Mouse (Mus musculus) heart, postnatal 25 days (tissue): ENCODE data around the gene Atxn7. TPM values are rescaled to one million over a fixed set of nuclear protein-coding genes. Genes with fewer than 3 reads are reported as not detected.

Experiments
- DNase-seq: peaks from one replicate; pipeline ENCODE4 v3.0.0; 2022; ENCODE audit warnings: low spot score
- intact Hi-C: fragments of 180-260 bp; cut with DNase I; formaldehyde crosslinking; loops from one replicate; pipeline ENCODE4 v1.15.1; 2025
- total RNA-seq, 2 experiments: library from RNA; stranded (reverse); gene quantifications; 2 replicates each; pipeline ENCODE4 v1.2.3; 2021

Gene Atxn7
- total RNA-seq, 2 experiments from 2014 or later: 14.7 to 19.0 TPM

DNA sequence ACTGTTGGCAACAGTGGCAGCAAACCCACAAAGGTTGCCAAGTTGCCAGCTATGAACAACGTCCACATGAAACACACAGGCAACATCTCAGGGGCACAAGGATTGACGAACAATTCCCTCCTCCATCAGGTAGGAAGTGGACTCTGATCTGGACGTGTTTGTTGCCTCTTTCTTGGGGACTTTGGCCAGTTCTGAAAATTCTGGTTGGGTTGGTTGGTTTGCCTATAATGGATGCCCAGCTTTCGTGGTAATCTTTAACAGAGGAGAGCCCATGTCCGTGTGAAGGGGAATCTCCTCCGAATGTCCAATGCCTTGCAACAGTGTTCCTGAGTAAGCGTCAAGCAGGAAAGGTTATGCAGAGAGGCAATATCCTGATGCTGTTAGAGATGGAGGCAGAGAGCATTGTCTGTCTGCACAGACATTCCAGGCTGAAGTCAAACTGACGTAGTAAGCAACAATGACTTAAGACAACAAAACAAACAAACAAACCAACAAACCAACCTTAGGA is 139.6 kb downstream of the Atxn7 start:
- DNase-seq: no peak
- intact Hi-C loops: loop anchor here (5.0 kb wide), 1 partner anchor 139 kb away; the partner anchor contains the start of genes Atxn7 and Thoc7

DNA sequence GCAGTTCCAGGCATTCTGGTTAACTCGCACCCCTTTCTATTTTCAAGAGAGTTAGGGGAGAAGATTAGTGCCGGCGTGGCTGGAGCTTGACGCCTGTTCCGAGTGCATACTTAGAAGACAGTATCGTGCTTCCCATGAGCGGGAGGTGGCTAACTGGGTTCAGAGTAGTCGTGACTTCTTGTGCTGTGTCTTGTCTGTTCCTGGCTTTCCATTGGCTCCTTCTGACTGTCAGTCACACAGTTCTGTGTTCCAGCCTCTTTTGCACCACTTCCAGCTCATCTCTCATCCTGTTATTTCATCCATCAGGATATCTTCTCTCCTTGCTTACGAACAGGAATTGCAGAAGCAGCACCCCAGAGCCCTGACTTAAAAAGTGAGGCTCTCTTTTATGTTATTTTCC is 140.1 kb downstream of the Atxn7 start:
- intact Hi-C loops: loop anchor here (5.0 kb wide), 1 partner anchor 139 kb away; the partner anchor contains the start of genes Atxn7 and Thoc7

DNA sequence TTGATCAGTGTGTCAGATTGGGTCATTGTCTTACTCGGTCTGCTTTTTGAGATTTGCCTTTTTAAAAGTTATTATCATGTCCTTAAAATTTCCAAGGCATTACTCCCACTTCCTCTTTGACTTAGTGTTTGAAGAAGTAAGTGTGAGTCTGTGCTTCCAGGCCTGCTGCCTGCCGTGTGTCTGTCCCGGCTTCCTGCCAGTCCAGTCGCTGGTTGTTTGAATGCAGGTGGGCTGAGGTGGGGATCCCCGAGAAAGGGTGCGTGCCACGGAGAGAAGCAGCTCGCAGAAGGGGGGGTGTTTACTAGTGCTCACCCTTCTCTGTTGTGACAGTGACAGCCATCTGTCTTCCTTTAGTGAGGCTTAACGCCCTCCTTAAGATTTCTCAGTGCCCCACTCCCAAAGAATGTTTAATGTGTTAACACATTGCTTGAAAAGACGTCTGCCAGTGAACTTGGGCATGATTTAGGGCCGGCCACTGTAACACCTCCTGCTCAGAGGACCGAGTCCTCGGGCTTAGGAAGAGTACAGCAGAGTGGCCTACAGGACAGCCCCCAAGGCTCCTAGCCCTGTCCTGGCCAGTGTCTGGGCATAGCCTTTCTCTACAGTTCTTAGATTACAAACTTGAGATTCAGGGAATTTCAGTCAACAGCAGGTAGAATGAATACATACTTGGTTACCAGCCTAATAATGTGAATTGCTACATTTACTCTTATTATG is 143.1 kb downstream of the Atxn7 start:
- DNase-seq: no peak
- intact Hi-C loops: loop anchor here (5.0 kb wide), 1 partner anchor 142 kb away; the partner anchor contains the start of genes Atxn7 and Thoc7

More for the DNA sequence above, 140.1 kb downstream of the Atxn7 start:
- DNase-seq: no peak

DNA sequence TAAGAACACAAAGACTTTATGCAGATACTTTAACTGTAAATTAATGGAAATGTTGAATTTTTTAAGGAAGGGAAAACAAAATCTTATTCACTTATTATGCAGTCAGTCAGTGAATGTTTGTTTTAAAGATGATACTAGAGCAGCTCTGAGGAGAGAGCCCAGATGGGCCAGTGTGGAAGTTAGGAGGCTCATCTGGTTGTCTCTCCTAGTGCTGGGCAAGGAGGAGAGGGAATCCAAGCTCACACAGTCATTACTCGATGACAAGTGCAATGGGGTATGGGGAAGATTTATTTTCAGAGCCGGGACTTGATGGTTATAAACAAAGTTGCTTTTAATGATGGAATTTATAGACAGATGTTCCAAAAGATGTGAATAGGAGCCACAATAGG is 143.7 kb downstream of the Atxn7 start:
- intact Hi-C loops: loop anchor here (5.0 kb wide), 1 partner anchor 143 kb away; the partner anchor contains the start of genes Atxn7 and Thoc7
- no peak for DNase-seq

DNA sequence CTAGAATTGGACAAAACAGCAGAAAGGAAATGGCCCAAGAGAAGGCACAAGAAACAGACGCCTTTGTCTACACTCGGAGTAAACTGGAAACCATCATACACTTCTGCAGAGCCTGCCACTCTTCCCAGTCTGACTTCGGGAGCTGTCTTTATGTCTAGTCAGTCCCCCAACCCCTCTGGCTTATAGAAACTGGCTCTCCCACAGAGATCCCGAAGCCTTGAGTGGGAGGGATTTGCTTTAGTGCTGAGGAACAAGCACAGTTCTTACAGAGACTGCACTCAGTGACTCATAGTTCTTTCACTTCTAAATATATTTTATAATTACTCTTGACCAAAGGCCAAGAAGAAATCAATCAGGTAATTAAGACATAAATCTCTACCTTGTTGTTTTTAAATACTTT is 149.5 kb downstream of the Atxn7 start:
- DNase-seq: no peak
- intact Hi-C loops: no loop called here

DNA sequence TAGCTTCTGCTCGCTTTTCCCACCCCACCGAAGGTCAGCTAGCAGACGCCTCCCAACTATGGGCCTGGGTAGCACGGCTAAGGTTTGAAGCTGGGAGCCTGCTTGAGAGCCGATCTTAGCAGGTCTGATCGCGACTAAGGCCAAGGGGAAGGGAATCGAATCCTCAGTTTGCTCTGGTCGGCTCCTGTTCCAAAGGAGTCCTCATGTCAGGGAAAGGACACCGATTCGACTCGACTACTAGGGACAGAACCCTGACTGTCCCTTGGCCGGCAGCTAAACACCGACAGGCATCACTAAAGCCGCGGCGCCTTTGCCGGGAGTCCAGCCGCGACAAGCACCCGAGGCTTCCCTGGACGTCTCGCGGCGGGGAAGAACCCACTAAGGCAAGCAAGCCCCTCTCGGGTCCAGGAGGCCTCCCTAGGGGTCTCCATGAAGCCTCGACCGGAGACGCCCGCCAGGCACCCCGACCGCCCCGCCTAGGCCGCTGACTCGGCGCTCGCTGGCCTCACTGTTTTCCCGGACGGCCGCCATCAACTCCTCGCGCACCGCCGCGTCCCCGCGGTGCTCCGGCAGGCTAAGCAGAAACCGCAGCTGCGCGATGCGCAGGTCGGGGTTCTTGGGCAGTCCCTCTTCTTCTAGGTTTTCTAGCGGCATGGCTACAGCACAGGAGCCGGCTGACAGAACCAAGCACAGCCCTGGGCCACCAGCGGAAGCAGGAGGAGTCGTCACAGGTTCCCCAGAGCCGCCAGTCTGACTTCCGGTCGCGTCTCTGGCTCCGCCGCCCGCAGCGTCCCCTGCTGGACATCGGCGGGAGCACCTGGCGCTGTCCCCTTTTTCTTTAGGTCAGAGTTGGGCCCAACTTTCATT is 159.2 kb downstream of the Atxn7 start, which contains the start of gene Psmd6:
TSS of gene Psmd6 (minus strand) at position 755 of the 867 bp plus-strand sequence.
- intact Hi-C loops: no loop called here
- peak; percentile 73 for DNase-seq

Other genes starting within 250 kb of the Atxn7 start
- gene Gm281, start 47.0 kb upstream of the Atxn7 start, total RNA-seq: not detected
- 10 to 100 TPM; 87.7 to 96.3 TPM for gene Thoc7, start 412 bp downstream of the Atxn7 start, total RNA-seq
- gene Psmd6, start 159.5 kb downstream of the Atxn7 start, total RNA-seq: 10 to 100 TPM; 78.7 to 84.2 TPM
- gene Olfr720, start 225.4 kb downstream of the Atxn7 start, total RNA-seq: not detected